8 mouse cellular contexts compared by ENCODE assay signal in genomic region chr11:40695103-40695502, GRCm38 (mm10). TPM values are rescaled to one million over a fixed set of nuclear protein-coding genes. Genes with fewer than 3 reads are reported as not detected.
DNase-seq lines count a peak whose midpoint lies in the region; ATAC-seq and TF ChIP-seq lines count a peak whose summit lies in the region.

Gene Mat2b (minus strand): TSS chr11:40695203.

- peak within 1 kb of the TSS; percentile 95 for H3K27ac ChIP-seq in lung, postnatal 0 days (ENCODE audit: low read length)
- H3K27ac ChIP-seq in embryonic facial prominence, embryonic 14.5 days (replicated peaks; ENCODE audit: low read depth, low read length) = peak within 1 kb of the TSS; percentile 98
- peak within 1 kb of the TSS; percentile 99 for H3K27ac ChIP-seq in heart, embryonic 16.5 days (ENCODE audit: low read length)
- H3K27ac ChIP-seq in neural tube, embryonic 14.5 days (ENCODE audit: low read depth, low read length) = peak within 1 kb of the TSS; percentile 88

- no peaks in the 10 kb centered on the region for H3K36me3 ChIP-seq in lung, postnatal 0 days (ENCODE audit: insufficient read depth, low read length)
- H3K36me3 ChIP-seq in embryonic facial prominence, embryonic 14.5 days (ENCODE audit: control insufficient read depth, insufficient read depth, low read length) = no peaks in the 10 kb centered on the region
- peaks cover 4% of the 10 kb centered on the region; the same call in 1 of the 2 replicates for H3K36me3 ChIP-seq in heart, embryonic 16.5 days (ENCODE audit: control insufficient read depth, insufficient read depth)
- H3K36me3 ChIP-seq in neural tube, embryonic 14.5 days (ENCODE audit: control insufficient read depth, insufficient read depth, low read length) = no peaks in the 10 kb centered on the region

- peaks cover 12% of the 10 kb centered on the region; the same call in 1 of the 2 replicates for H3K4me1 ChIP-seq in lung, postnatal 0 days (ENCODE audit: insufficient read depth, low read depth, low read length)
- H3K4me1 ChIP-seq in embryonic facial prominence, embryonic 14.5 days (ENCODE audit: control insufficient read depth, insufficient read depth, low read length) = peaks cover 13% of the 10 kb centered on the region
- H3K4me1 ChIP-seq in heart, embryonic 16.5 days (ENCODE audit: control insufficient read depth, insufficient read depth, low read length) = peaks cover 14% of the 10 kb centered on the region
- H3K4me1 ChIP-seq in neural tube, embryonic 14.5 days (ENCODE audit: control insufficient read depth, insufficient read depth, low read length) = peaks cover 19% of the 10 kb centered on the region

- no peak for ATAC-seq in lung, postnatal 0 days
- no peak for ATAC-seq in embryonic facial prominence, embryonic 14.5 days (ENCODE audit: low read depth)
- ATAC-seq in heart, embryonic 16.5 days (replicated peaks; ENCODE audit: extremely low read depth, insufficient read depth, low FRiP score) = no peak
- ATAC-seq in neural tube, embryonic 14.5 days (ENCODE audit: low read depth) = no peak

- H3K9ac ChIP-seq in lung, postnatal 0 days (replicated peaks; ENCODE audit: low read depth) = peak within 1 kb of the TSS; percentile 68
- peak within 1 kb of the TSS; percentile 77 for H3K9ac ChIP-seq in embryonic facial prominence, embryonic 14.5 days (ENCODE audit: low read depth, low read length)
- H3K9ac ChIP-seq in heart, embryonic 16.5 days (ENCODE audit: low read length) = peak within 1 kb of the TSS; percentile 93
- H3K9ac ChIP-seq in neural tube, embryonic 14.5 days (replicated peaks; ENCODE audit: low read depth, low read length) = peak within 1 kb of the TSS; percentile 70

- H3K4me2 ChIP-seq in lung, postnatal 0 days (replicated peaks; ENCODE audit: low read depth, low read length) = peak within 1 kb of the TSS; percentile 86
- H3K4me2 ChIP-seq in embryonic facial prominence, embryonic 14.5 days (ENCODE audit: low read depth, low read length) = peak within 1 kb of the TSS; percentile 65
- H3K4me2 ChIP-seq in heart, embryonic 16.5 days (ENCODE audit: low read depth, low read length) = peak within 1 kb of the TSS; percentile 95
- H3K4me2 ChIP-seq in neural tube, embryonic 14.5 days (ENCODE audit: low read depth, low read length) = peak within 1 kb of the TSS; percentile 97

- no peaks in the 10 kb centered on the region for H3K27me3 ChIP-seq in lung, postnatal 0 days (replicated peaks; ENCODE audit: insufficient read depth, low read length)
- H3K27me3 ChIP-seq in embryonic facial prominence, embryonic 14.5 days (replicated peaks; ENCODE audit: control insufficient read depth, insufficient read depth, low read length) = no peaks in the 10 kb centered on the region
- H3K27me3 ChIP-seq in heart, embryonic 16.5 days (ENCODE audit: control insufficient read depth, insufficient read depth, low read length) = no peaks in the 10 kb centered on the region
- no peaks in the 10 kb centered on the region for H3K27me3 ChIP-seq in neural tube, embryonic 14.5 days (ENCODE audit: control insufficient read depth, insufficient read depth, low read length)

- no peak for TF ChIP-seq CTCF in lung, postnatal 0 days (IDR thresholded peaks at IDR 0.05)

- H3K4me3 ChIP-seq in lung, postnatal 0 days (ENCODE audit: low read depth, low read length) = peak within 1 kb of the TSS; percentile 74
- peak within 1 kb of the TSS; percentile 88 for H3K4me3 ChIP-seq in embryonic facial prominence, embryonic 14.5 days (ENCODE audit: low read depth, low read length)
- peak within 1 kb of the TSS; percentile 97 for H3K4me3 ChIP-seq in heart, embryonic 16.5 days (ENCODE audit: low read length)
- H3K4me3 ChIP-seq in neural tube, embryonic 14.5 days (ENCODE audit: low read depth, low read length) = peak within 1 kb of the TSS; percentile 79

- DNase-seq in lung, postnatal 0 days (ENCODE audit: low spot score) = no peak
- DNase-seq in lung, postnatal 36 days = no peak
- DNase-seq in embryonic facial prominence, embryonic 14.5 days (ENCODE audit: low spot score) = no peak
- no peak for DNase-seq in left cerebral cortex, postnatal 4 days
- DNase-seq in B cell, adult 2 months = no peak
- no peak for DNase-seq in spleen, adult 18-20 months

- TF ChIP-seq EP300 in lung, postnatal 0 days (IDR thresholded peaks at IDR 0.05) = no peak

- intact Hi-C loops in left cerebral cortex, postnatal 4 days (cut with DNase I) = no loop called here

- WGBS in lung, postnatal 0 days = 78% methylated on average over 9 of the region's 9 CpGs
- 77% methylated on average over 9 of the region's 9 CpGs for WGBS in embryonic facial prominence, embryonic 14.5 days
- WGBS in heart, embryonic 16.5 days = 84% methylated on average over 9 of the region's 9 CpGs
- WGBS in neural tube, embryonic 14.5 days = 85% methylated on average over 9 of the region's 9 CpGs

- no peaks in the 10 kb centered on the region for H3K9me3 ChIP-seq in lung, postnatal 0 days (ENCODE audit: low read length)
- H3K9me3 ChIP-seq in embryonic facial prominence, embryonic 14.5 days (ENCODE audit: control insufficient read depth, low read length) = peaks cover 5% of the 10 kb centered on the region; the same call in 1 of the 2 replicates
- H3K9me3 ChIP-seq in heart, embryonic 16.5 days (replicated peaks; ENCODE audit: control insufficient read depth, low read length) = 0 out of 2 replicates have a peak, but pooled peaks cover 2% of the 10 kb centered on the region
- H3K9me3 ChIP-seq in neural tube, embryonic 14.5 days (ENCODE audit: control insufficient read depth, low read length) = no peaks in the 10 kb centered on the region

RNA-seq across cellular contexts. Expression of gene Mat2b, which starts in this region (rescaled TPM):
- 110 and 111 TPM in 2 replicates for polyA plus RNA-seq in lung, postnatal 0 days (2015; fragmentation: Nextera tagmentation; extraction: Ambion mirVana)
- polyA plus RNA-seq in embryonic facial prominence, embryonic 14.5 days (2014; fragmentation: Nextera tagmentation; extraction: Ambion mirVana) = 92.5 and 92.8 TPM in 2 replicates
- 128 and 144 TPM in 2 replicates for polyA plus RNA-seq in heart, embryonic 16.5 days (2015; fragmentation: Nextera tagmentation; extraction: Ambion mirVana)
- total RNA-seq in left cerebral cortex, postnatal 4 days (2021) = 10 to 100 TPM; 56.9 to 61.3 TPM
- 58.6 and 65.5 TPM in 2 replicates for polyA plus RNA-seq in neural tube, embryonic 14.5 days (2014; fragmentation: Nextera tagmentation; extraction: Ambion mirVana)
